Mouse (Mus musculus) liver, adult 2 months (tissue): Measurements from ENCODE around the gene Pcnx.

Experiments used
- CTCF ChIP-seq: fragments of 200-500 bp; IDR thresholded peaks from 2 replicates; pipeline ENCODE4 v1.5.1; 2011; ENCODE audit warnings: low read depth, low read length, control low read depth
- POLR2A ChIP-seq: fragments of 200-500 bp; IDR thresholded peaks from 2 replicates; pipeline ENCODE4 v1.6.1; 2011; ENCODE audit warnings: low read length, control low read depth; ENCODE audit not compliant: insufficient read depth; ENCODE audit errors: extremely low read depth

GRCm38 (mm10) chr12:81841046-81841445 lies 18.8 kb upstream of the Pcnx start:
- TF ChIP-seq POLR2A = no peak
- no peak for TF ChIP-seq CTCF
